Mouse (Mus musculus): ENCODE measurements around the gene Gtf2i.
"Not testable (repeated sequence)": the region's sequence is repeated elsewhere in the genome, so short reads cannot be mapped to it uniquely, and the experiment has no call there.

The Gtf2i gene

DNA sequence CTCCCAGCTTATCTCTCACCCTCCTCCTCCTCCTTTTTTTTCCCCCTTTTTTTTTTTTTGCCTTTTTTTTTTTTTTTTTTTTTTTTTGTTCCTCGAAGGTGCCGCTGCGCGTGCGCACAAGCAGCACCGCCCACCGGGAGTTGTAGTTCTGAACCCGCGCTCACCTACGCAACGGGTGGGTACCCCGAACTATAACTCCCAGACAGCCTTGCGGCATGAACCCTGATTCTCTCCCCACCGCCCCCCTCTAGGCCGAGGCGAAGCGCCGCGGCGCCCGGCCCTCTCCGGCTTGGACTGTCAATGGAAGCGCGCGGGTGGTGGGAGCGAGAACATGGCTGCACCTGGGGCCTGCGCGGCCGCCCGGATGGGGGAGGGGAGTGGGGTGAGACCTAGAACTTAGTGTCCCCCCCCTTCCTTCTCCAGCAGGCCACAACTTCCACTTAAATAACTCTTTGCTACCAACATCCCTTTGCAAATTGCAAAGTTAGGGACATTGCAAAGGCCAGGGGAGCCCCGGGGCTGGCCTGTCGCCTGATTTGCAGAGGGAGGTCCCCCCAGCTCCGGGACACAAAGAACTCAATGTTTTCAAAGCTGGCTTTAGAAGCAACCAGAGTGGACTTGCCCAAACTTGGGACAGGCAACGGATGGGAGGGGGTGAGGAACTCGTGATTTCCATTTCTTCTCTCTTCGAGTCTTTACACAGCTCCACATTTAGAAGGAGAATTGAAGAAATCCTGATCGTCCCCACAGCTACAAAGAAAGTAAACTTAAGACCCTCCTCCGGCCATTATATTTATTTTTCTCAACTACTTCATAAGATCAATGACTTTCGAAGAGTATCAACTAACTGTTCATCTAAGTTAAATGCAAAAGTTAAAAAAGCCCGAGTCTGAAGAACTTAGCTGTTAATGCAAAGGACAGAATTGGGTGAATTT is at the start of gene Gtf2i:
Gene Gtf2i, minus strand, starts transcription at position 73 of the 935 bp plus-strand sequence.
- peak; percentile 88 for DNase-seq (ENCODE audit: low spot score)

GRCm38 (mm10) chr5:134359101-134359500 is 44.5 kb upstream of the Gtf2i start:
- no peak for DNase-seq (ENCODE audit: low spot score)

GRCm38 (mm10) chr5:134355372-134355771 is 40.8 kb upstream of the Gtf2i start:
- DNase-seq (ENCODE audit: low spot score), result not testable (repeated sequence)

DNA sequence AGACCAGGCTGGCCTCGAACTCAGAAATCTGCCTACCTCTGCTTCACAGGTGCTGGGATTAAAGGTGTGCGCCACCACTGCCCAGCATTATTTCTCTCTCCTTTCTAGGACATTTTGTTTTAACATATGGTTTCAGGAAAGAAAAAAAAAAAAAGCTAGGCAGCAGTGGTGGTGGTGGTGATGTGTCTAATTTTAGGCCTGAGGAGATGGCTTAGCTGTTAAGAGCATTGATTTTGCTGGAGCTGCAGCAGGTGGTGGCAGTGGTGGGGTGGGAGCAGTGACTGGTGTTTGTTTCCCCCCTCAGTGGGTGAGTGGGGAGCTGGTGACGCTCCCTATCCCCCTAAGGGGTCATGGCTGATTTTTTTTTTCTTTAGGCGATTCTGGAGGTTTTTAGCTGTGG is 38.6 kb upstream of the Gtf2i start:
- DNase-seq (ENCODE audit: low spot score), result no peak

GRCm38 (mm10) chr5:134352527-134353001 is 38.0 kb upstream of the Gtf2i start:
- no peak for DNase-seq (ENCODE audit: low spot score)

- no peak for DNase-seq (ENCODE audit: low spot score)
Measured at GRCm38 (mm10) chr5:134350660-134351059, 36.1 kb upstream of the Gtf2i start.

- no peak for DNase-seq (ENCODE audit: low spot score)
Measured at GRCm38 (mm10) chr5:134347066-134347465, 32.5 kb upstream of the Gtf2i start.

GRCm38 (mm10) chr5:134345449-134345848 is 30.9 kb upstream of the Gtf2i start:
- no peak for DNase-seq (ENCODE audit: low spot score)

DNA sequence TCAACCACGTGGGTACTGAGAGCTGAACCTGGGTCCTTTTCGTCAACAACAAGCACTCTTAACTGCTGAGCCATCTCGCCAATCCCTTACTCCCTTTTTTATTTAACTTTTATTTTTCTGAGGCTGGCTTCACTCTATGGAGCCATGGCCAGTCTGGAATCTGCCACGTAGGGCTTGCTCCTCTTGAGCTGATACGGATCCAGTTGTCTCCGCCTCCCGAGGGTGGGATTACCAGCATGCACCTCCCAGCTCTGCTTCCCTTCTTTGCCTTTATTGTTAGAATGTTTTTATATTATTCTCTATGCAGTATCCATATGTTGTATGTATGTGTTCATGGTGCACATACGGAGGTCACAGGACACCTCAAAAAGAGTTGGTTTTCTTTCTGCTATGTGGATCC is 29.5 kb upstream of the Gtf2i start:
- no peak for DNase-seq (ENCODE audit: low spot score)

GRCm38 (mm10) chr5:134343530-134343929 is 29.0 kb upstream of the Gtf2i start:
- not testable (repeated sequence) for DNase-seq (ENCODE audit: low spot score)

- no peak for DNase-seq (ENCODE audit: low spot score)
Measured at GRCm38 (mm10) chr5:134342503-134343205, 28.1 kb upstream of the Gtf2i start.

DNA sequence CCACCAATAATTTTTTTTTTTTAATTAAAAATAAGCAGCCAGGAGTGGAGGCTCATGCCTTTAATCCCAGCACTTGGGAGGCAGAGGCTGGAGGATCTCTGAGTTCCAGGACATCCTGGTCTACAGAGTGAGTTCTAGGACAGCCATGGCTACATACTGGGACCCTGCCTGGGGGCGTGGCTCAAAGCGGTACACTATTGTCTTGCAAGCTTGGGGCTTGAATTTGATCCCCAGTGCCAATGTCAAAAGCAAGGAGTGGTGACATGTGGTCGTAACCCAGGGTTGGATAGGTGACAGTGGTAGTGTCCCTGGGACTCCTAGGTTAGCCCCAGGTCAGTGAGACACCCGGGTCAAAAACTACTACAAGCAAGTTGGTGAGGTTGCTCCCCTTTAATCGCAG is 27.2 kb upstream of the Gtf2i start:
- no peak for DNase-seq (ENCODE audit: low spot score)

GRCm38 (mm10) chr5:134341321-134341720 is 26.8 kb upstream of the Gtf2i start:
- no peak for DNase-seq (ENCODE audit: low spot score)

DNA sequence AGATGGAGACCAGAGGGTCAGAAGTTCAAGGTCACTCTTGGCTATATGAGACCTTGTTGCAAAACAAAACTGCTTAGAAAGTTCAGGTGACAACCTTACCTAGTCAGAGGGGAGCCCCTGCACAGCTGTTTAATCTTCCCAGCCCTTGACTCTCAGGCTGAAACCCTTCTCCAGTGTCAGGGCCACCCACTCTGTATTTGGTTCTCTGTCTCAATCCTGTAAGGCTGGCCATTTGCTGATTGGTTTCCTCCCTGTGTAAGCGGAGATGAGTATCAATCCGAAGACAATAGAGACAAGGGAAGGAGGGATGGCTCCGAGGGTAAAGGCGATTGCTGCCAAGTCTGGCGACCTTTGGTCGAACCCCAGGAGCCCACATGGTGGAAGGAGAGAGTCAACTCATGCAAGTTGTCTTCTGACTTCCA is 25.6 kb upstream of the Gtf2i start:
- no peak for DNase-seq (ENCODE audit: low spot score)

GRCm38 (mm10) chr5:134337012-134337411 is 22.5 kb upstream of the Gtf2i start:
- not testable (repeated sequence) for DNase-seq (ENCODE audit: low spot score)

DNA sequence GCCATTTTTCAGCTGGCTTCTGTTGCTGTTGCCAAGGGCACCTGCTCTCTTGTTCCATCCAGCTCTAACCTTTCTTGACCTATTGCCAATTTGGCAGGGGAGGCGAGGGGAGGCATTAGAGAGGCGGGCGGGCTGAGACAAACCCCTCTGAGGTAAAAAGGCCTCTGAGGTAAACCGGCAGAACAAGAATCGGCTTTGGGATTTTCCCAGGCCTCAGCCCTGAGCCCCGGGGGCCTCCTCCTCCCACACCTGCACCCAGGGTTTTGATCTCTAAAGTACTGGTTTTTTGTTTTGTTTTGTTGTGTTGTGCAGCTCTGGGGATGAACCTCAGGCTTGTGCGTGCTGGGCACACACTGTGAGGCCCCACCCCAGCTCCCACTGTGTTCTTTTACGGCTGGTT is 18.2 kb upstream of the Gtf2i start:
- no peak for DNase-seq (ENCODE audit: low spot score)

DNA sequence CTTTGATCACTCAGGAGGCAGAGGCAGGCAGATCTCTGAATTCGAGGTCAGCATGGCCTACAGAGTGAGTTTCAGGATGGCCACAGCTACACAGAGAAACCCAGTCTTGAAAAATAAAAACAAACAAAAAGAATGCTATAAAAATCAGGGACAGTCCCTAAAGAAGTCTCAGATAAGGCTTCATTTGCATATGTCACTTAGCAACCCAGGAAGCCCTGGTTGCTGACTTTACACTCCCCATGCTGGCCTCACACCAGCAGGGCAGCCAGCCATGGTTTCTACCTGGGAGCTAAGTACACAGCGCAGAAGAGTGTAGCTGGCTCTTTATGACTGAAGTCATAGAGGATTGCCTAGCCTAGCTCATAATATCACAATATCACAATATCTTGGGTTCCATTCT is 15.5 kb upstream of the Gtf2i start:
- no peak for DNase-seq (ENCODE audit: low spot score)

- no peak for DNase-seq (ENCODE audit: low spot score)
Measured at GRCm38 (mm10) chr5:134329311-134329710, 14.8 kb upstream of the Gtf2i start.

DNA sequence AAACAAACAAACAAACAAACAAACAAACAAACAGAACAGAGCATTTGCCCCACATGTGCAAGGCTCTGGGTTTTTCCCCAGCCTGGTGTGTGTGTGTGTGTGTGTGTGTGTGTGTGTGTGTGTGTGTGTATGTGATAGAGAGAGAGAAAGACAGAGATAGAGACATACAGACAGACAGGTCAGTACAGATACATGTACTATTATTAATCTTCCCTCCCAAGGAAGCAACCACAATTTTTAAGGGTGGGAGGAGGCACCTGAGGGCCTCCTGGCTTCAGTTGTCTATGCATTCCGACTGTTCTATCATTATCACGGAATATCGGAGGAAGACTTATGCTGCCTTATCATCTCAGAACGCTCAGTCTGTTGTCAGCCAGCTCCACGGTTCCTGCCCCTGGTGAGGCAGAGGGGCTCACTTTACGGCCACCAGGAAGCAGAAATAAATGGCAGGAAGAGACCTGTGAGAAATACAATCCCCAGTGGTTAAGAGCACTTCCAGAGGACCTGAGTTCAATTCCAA is 14.0 kb upstream of the Gtf2i start:
- no peak for DNase-seq (ENCODE audit: low spot score)

GRCm38 (mm10) chr5:134325856-134326566 is 11.5 kb upstream of the Gtf2i start:
- DNase-seq (ENCODE audit: low spot score), result no peak

DNA sequence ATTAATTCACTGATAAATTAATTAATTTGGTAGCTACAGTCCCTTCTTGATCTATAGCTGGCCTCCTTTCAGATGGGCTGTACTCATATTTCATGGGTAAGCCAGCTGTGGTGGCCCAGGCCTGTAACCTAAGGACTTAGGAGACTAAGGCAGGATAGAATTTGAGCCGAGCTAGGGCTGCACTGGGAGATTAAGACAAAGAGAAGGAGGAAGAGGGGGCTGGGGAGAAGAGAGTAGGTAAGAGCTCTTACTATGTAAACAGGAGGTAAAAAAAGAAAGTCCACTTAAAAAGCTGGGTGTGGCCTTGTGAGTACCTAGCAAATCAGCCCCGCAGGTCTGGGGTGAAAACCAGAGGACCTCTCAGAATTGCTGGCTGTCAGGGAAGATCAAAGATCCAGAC is 9.3 kb upstream of the Gtf2i start:
- DNase-seq (ENCODE audit: low spot score), result no peak

DNA sequence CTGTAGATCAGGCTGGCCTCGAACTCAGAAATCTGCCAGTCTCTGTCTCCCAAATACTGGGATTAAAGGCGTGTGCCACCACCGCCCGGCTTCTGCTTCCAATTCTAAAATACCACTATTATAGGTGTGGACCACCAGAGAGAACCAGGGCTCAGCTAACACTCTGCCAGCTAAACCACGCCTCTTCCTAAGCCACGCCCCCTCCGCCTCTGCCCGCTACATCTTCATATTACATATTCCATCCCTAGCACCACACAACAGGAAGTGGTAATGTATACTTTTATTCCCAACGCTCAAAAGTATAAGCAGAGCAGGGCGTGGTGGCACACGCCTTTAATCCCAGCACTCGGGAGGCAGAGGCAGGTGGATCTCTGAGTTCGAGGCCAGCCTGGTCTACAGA is 8.8 kb upstream of the Gtf2i start:
- no peak for DNase-seq (ENCODE audit: low spot score)

All from ovary, postnatal 10 days (tissue).